Mouse (Mus musculus) bone marrow macrophage, adult 2 months (primary cell): ENCODE results near the gene Sipa1l2. TPM values are rescaled to one million over a fixed set of nuclear protein-coding genes. Genes with fewer than 3 reads are reported as not detected.

Experiments used
- H3K27ac ChIP-seq: 2 replicates; pipeline ENCODE4 v1.5.1; 2012; ENCODE audit warnings: low read depth, low read length; ENCODE audit not compliant: insufficient read depth
- H3K4me1 ChIP-seq: 2 replicates; pipeline ENCODE4 v1.6.1; 2012; ENCODE audit warnings: low read length; ENCODE audit not compliant: control insufficient read depth, insufficient read depth
- H3K4me3 ChIP-seq: 2 replicates; pipeline ENCODE4 v1.5.1; 2012; ENCODE audit warnings: mild to moderate bottlenecking, low read length, moderate library complexity; ENCODE audit not compliant: insufficient read depth
- CTCF ChIP-seq: IDR thresholded peaks from 2 replicates; pipeline ENCODE4 v1.5.1; 2012; ENCODE audit warnings: low read depth, mild to moderate bottlenecking, low read length, moderate library complexity
- POLR2A ChIP-seq: IDR thresholded peaks from 2 replicates; pipeline ENCODE4 v1.6.1; 2012; ENCODE audit warnings: mild to moderate bottlenecking, low read depth, low read length, borderline replicate concordance
- polyA plus RNA-seq: library from polyadenylated mRNA; stranded (reverse); fragments of >200 nt; gene quantifications from 2 replicates; pipeline ENCODE4 v1.2.4, GENCODE M21; 2012; ENCODE audit not compliant: missing spikeins, insufficient read depth, insufficient read length

Gene Sipa1l2
- polyA plus RNA-seq, 1 experiment, result 9.1 TPM

- no peak for TF ChIP-seq CTCF
- TF ChIP-seq POLR2A, result no peak
- Histone ChIP-seq H3K4me3 (no peak overlapping the region), H3K27ac (no peak overlapping the region)
Observed at GRCm38 (mm10) chr8:125580426-125580825, 10.8 kb upstream of the Sipa1l2 start.

GRCm38 (mm10) chr8:125576127-125576526 lies 6.5 kb upstream of the Sipa1l2 start:
- TF ChIP-seq CTCF (no peak), POLR2A (no peak)
- H3K27ac ChIP-seq, result peak overlapping the region; percentile 65

More at GRCm38 (mm10) chr8:125580426-125580825, 10.8 kb upstream of the Sipa1l2 start:
- peaks cover 20% of the 10 kb centered on the region for H3K4me1 ChIP-seq

GRCm38 (mm10) chr8:125574280-125574679 lies 4.7 kb upstream of the Sipa1l2 start:
- no peak for TF ChIP-seq CTCF
- TF ChIP-seq POLR2A, result no peak
- H3K27ac ChIP-seq, result no peak overlapping the region
- peaks cover 23% of the 10 kb centered on the region for H3K4me1 ChIP-seq
- H3K4me3 ChIP-seq, result no peak overlapping the region

More at GRCm38 (mm10) chr8:125576127-125576526, 6.5 kb upstream of the Sipa1l2 start:
- H3K4me1 ChIP-seq, result peaks cover 21% of the 10 kb centered on the region
- no peak overlapping the region for H3K4me3 ChIP-seq

GRCm38 (mm10) chr8:125572246-125572645 lies 2.6 kb upstream of the Sipa1l2 start:
- TF ChIP-seq CTCF, result no peak
- TF ChIP-seq POLR2A, result no peak
- no peak overlapping the region for H3K4me3 ChIP-seq
- peaks cover 30% of the 10 kb centered on the region for H3K4me1 ChIP-seq
- no peak overlapping the region for H3K27ac ChIP-seq

GRCm38 (mm10) chr8:125570835-125571465 lies 1.3 kb upstream of the Sipa1l2 start:
- Histone ChIP-seq H3K27ac (no peak overlapping the region), H3K4me3 (no peak overlapping the region), H3K4me1 (peaks cover 22% of the 10 kb centered on the region)
- TF ChIP-seq POLR2A (no peak), CTCF (0 out of 2 replicates have a peak, but pooled peaks have one; percentile 18)

- peaks cover 17% of the 10 kb centered on the region for H3K4me1 ChIP-seq
- no peak for TF ChIP-seq CTCF
- TF ChIP-seq POLR2A, result no peak
- H3K27ac ChIP-seq, result no peak overlapping the region
- H3K4me3 ChIP-seq, result peak overlapping the region; percentile 84
Observed at GRCm38 (mm10) chr8:125570389-125570788, 781 bp upstream of the Sipa1l2 start.

- Histone ChIP-seq H3K4me3 (peak overlapping the region; percentile 74), H3K4me1 (peaks cover 9% of the 10 kb centered on the region), H3K27ac (peak overlapping the region; percentile 41)
- TF ChIP-seq POLR2A (no peak), CTCF (0 out of 2 replicates have a peak, but pooled peaks have one; percentile 6)
Observed at GRCm38 (mm10) chr8:125568851-125569532, 616 bp downstream of the Sipa1l2 start.

- Histone ChIP-seq H3K27ac (peak overlapping the region; percentile 41), H3K4me1 (peaks cover 9% of the 10 kb centered on the region), H3K4me3 (peak overlapping the region; percentile 74)
- TF ChIP-seq CTCF (no peak), POLR2A (no peak)
Observed at GRCm38 (mm10) chr8:125568421-125568850, 1.2 kb downstream of the Sipa1l2 start.

GRCm38 (mm10) chr8:125567569-125567968 lies 2.0 kb downstream of the Sipa1l2 start:
- no peak overlapping the region for H3K27ac ChIP-seq
- no peak overlapping the region for H3K4me3 ChIP-seq
- peaks cover 11% of the 10 kb centered on the region for H3K4me1 ChIP-seq
- TF ChIP-seq POLR2A (no peak), CTCF (no peak)

- H3K27ac ChIP-seq, result no peak overlapping the region
- no peak overlapping the region for H3K4me3 ChIP-seq
- peaks cover 44% of the 10 kb centered on the region for H3K4me1 ChIP-seq
- TF ChIP-seq POLR2A (no peak), CTCF (no peak)
Observed at GRCm38 (mm10) chr8:125562878-125563277, 6.7 kb downstream of the Sipa1l2 start.
